Mouse (Mus musculus): ENCODE measurements at regions not wholly inside any gene's neighbourhood (a gene's known extent, or its start where the extent isn't known, plus 50 kb on each side); places are given as distances from the start of the nearest gene placed in this dataset.

DNA sequence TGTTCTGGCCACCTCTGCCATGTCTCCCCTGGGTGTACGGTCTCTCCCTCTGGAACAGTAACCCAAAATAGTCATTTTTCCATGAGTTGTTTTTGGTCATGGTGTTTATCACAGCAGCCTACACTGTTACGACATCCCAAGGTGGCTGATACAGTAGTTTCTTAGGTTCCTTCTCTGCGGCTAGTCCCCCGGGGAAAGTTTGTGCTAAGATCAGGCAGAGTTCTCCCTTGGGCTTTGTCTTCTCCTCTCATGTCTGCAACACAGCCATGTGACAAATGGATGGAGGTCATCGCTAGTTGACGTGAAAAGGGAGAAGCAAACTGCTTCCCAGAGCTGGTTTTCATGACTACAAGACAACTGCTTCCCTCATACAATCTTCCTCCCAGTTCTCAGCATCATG, 56.9 kb upstream of the Serp2 start:
- TF ChIP-seq CTCF (IDR thresholded peaks at IDR 0.05) (no peak), EP300 (IDR thresholded peaks at IDR 0.05) (no peak)
